Mouse (Mus musculus) bone marrow, adult 2 months (tissue): ENCODE results near the gene Ntmt1.

ENCODE experiments used
- CTCF ChIP-seq: fragments of 200-500 bp; IDR thresholded peaks from 2 replicates; pipeline ENCODE4 v1.5.1; 2011; ENCODE audit warnings: low read length, control low read depth; ENCODE audit not compliant: control insufficient read depth, insufficient read depth
- POLR2A ChIP-seq: fragments of 200-500 bp; IDR thresholded peaks from 2 replicates; pipeline ENCODE4 v1.6.1; 2011; ENCODE audit warnings: low read depth, mild to moderate bottlenecking, control low read depth, low read length, borderline replicate concordance; ENCODE audit not compliant: control insufficient read depth

- no peak for TF ChIP-seq CTCF
- TF ChIP-seq POLR2A, result no peak
These were observed 29.4 kb upstream of the Ntmt1 start for GRCm38 (mm10) chr2:30778235-30778634.
